Mouse (Mus musculus) E14TG2a.4 (cell line): Measurements from ENCODE around the gene Myrip.

Experiments
- CTCF ChIP-seq: conservative IDR thresholded peaks from 2 replicates; pipeline ENCODE4 v1.5.1; 2014; ENCODE audit warnings: low read length
- NANOG ChIP-seq: IDR thresholded peaks from 2 replicates; pipeline ENCODE4 v1.6.1; 2014; ENCODE audit warnings: borderline replicate concordance, low read length, mixed read lengths
- POU5F1 ChIP-seq: IDR thresholded peaks from 2 replicates; pipeline ENCODE4 v1.6.1; 2014; ENCODE audit warnings: low read length, borderline replicate concordance

DNA sequence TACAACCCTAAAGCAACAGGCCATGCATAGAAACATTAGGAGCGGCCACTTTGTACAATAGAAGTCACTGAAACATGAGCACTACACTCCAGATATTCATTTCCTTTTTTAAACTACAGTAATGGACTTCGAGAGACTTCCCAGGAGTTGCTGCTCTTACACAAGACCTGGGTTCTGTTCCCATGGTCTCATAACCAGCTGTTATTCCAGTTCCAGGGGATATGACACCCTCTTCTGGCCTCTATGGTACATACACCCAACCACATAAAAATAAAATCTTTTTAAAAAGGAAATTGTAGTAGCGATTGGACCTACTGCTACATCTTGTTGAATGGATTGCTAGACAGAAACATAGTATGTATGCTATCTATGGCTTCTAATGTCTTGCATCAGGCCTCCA, 190.2 kb downstream of the Myrip start:
- TF ChIP-seq CTCF: no peak
- no peak for TF ChIP-seq POU5F1
- TF ChIP-seq NANOG: no peak
